Mouse (Mus musculus) CH12.LX (cell line): Measurements from ENCODE around the gene Myo9b.

Experiments
- CTCF ChIP-seq, 2 experiments: IDR thresholded peaks in 1 of 2; conservative IDR thresholded peaks in 1 of 2; 2 replicates each; pipeline ENCODE4 v1.5.1; 2011 to 2012; ENCODE audit warnings: low read depth in 2 of 2, low read length in 2 of 2, improper control_type of control experiment in 1 of 2, inconsistent platforms in 1 of 2, mild to moderate bottlenecking in 1 of 2, moderate library complexity in 1 of 2
- GABPA ChIP-seq: IDR thresholded peaks from 2 replicates; pipeline ENCODE4 v1.6.1; 2012; ENCODE audit warnings: low read depth, low read length, improper control_type of control experiment, inconsistent platforms; ENCODE audit not compliant: insufficient replicate concordance
- POLR2A ChIP-seq: IDR thresholded peaks from 2 replicates; pipeline ENCODE4 v1.6.1; 2011; ENCODE audit warnings: low read depth, mild to moderate bottlenecking, improper control_type of control experiment, low read length
- ZNF384 ChIP-seq: IDR thresholded peaks from 2 replicates; pipeline ENCODE4 v1.6.1; 2012; ENCODE audit warnings: low read depth, low read length, improper control_type of control experiment, inconsistent platforms

DNA sequence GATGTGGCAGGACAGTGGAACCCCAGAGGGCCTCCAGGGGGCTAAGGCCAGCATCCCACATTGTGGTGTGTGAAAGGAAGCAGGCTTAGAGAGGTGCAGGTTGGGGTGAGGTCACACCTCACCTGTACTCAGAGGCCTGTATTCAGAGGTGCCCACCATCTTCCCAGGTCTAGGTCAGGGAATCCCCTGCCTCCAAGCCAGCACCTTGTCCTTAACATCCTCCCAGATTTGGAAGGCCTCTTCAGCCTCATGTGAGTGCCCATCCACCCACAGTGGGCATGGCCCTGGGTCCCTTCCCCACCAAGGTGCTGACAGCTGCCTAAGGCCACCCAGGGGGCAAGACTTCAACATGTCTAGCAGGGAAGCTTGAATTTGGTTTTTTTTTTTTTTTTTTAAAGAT lies 128.9 kb downstream of the Myo9b start:
- no peak for TF ChIP-seq CTCF (conservative IDR thresholded peaks at IDR 0.05 in 1 of 2, IDR thresholded peaks at IDR 0.05 in 1 of 2; ENCODE audit: low read depth in 2 of 2, low read length in 2 of 2)
- no peak for TF ChIP-seq POLR2A
- TF ChIP-seq GABPA, result no peak
- TF ChIP-seq ZNF384, result no peak
